In genomic region chr15:91864130-91864529, GRCm38 (mm10) we compare ENCODE assay signal across 19 mouse cellular contexts. TPM values are rescaled to one million over a fixed set of nuclear protein-coding genes. Genes with fewer than 3 reads are reported as not detected.
DNase-seq lines count a peak whose midpoint lies in the region; ATAC-seq and TF ChIP-seq lines count a peak whose summit lies in the region.
"Not testable (repeated sequence)": the region's sequence is repeated elsewhere in the genome, so short reads cannot be mapped to it uniquely, and the experiment has no call there.
"Had no signal": no experiment of that assay in that cellular context is flagged by ENCODE, and none has a peak within 500 bp of the region (broad histone marks: within the 10 kb centered on the region; RNA-seq: fewer than 3 reads in every experiment).

No protein-coding gene starts in this region.

- H3K9me3 ChIP-seq in embryonic facial prominence, embryonic 14.5 days (ENCODE audit: control insufficient read depth, low read length); forebrain, embryonic 14.5 days (replicated peaks; ENCODE audit: control insufficient read depth, low read length); midbrain, embryonic 14.5 days (ENCODE audit: control insufficient read depth, low read length): not testable (repeated sequence)

- TF ChIP-seq CTCF in brain, embryonic 14.5 days (IDR thresholded peaks at IDR 0.05; ENCODE audit: borderline replicate concordance, extremely low read depth, insufficient read depth, insufficient read length) = not testable (repeated sequence)

- not testable (repeated sequence) for H3K27ac ChIP-seq in embryonic facial prominence, embryonic 14.5 days (replicated peaks; ENCODE audit: low read depth, low read length); forebrain, embryonic 14.5 days (ENCODE audit: low read depth, low read length); midbrain, embryonic 14.5 days (replicated peaks; ENCODE audit: low read depth, low read length)

- ATAC-seq in embryonic facial prominence, embryonic 14.5 days (ENCODE audit: low read depth); forebrain, embryonic 14.5 days; midbrain, embryonic 14.5 days (ENCODE audit: low FRiP score, low TSS enrichment): not testable (repeated sequence)

- DNase-seq in ES-CJ7 (ENCODE audit: low read depth, low spot score) (peak; percentile 90), R1 (ENCODE audit: low read depth, low spot score) (peak; percentile 95)
- DNase-seq in brain, embryonic 14.5 days (ENCODE audit: low read depth) = peak; percentile 17
- DNase-seq in embryonic facial prominence, embryonic 14.5 days (ENCODE audit: low spot score) = peak; percentile 57
- peak; percentile 4 for DNase-seq in forebrain, embryonic 14.5 days (ENCODE audit: low spot score)
- peak; percentile 16 for DNase-seq in midbrain, embryonic 14.5 days

- not testable (repeated sequence) for H3K9ac ChIP-seq in embryonic facial prominence, embryonic 14.5 days (ENCODE audit: low read depth, low read length); forebrain, embryonic 14.5 days (ENCODE audit: low read length); midbrain, embryonic 14.5 days (replicated peaks; ENCODE audit: low read length)

- not testable (repeated sequence) for H3K4me3 ChIP-seq in embryonic facial prominence, embryonic 14.5 days (ENCODE audit: low read depth, low read length); forebrain, embryonic 14.5 days (ENCODE audit: low read depth, low read length); midbrain, embryonic 14.5 days (replicated peaks; ENCODE audit: low read depth, low read length)

- H3K4me2 ChIP-seq in embryonic facial prominence, embryonic 14.5 days (ENCODE audit: low read depth, low read length); forebrain, embryonic 14.5 days (ENCODE audit: low read length); midbrain, embryonic 14.5 days (ENCODE audit: low read length): not testable (repeated sequence)

- not testable (repeated sequence) for H3K4me1 ChIP-seq in embryonic facial prominence, embryonic 14.5 days (ENCODE audit: control insufficient read depth, insufficient read depth, low read length); forebrain, embryonic 14.5 days (ENCODE audit: control insufficient read depth, insufficient read depth, low read length); midbrain, embryonic 14.5 days (ENCODE audit: control insufficient read depth, insufficient read depth, low read length)

- TF ChIP-seq POLR2A in brain, embryonic 14.5 days (IDR thresholded peaks at IDR 0.05; ENCODE audit: borderline replicate concordance, extremely low read depth, insufficient read depth, insufficient read length, poor library complexity, severe bottlenecking) = not testable (repeated sequence)

- not testable (repeated sequence) for H3K36me3 ChIP-seq in embryonic facial prominence, embryonic 14.5 days (ENCODE audit: control insufficient read depth, insufficient read depth, low read length); forebrain, embryonic 14.5 days (ENCODE audit: control insufficient read depth, insufficient read depth, low read length); midbrain, embryonic 14.5 days (ENCODE audit: control insufficient read depth, insufficient read depth, low read length)

- 16% methylated on average over 5 of the region's 5 CpGs for WGBS in embryonic facial prominence, embryonic 14.5 days
- 1% methylated on average over 5 of the region's 5 CpGs for WGBS in forebrain, embryonic 14.5 days
- WGBS in midbrain, embryonic 14.5 days = under 1% methylated on average over 5 of the region's 5 CpGs

- H3K27me3 ChIP-seq in embryonic facial prominence, embryonic 14.5 days (replicated peaks; ENCODE audit: control insufficient read depth, insufficient read depth, low read length); forebrain, embryonic 14.5 days (replicated peaks; ENCODE audit: control insufficient read depth, insufficient read depth, low read length); midbrain, embryonic 14.5 days (ENCODE audit: control insufficient read depth, insufficient read depth, low read length): not testable (repeated sequence)

RNA-seq across cellular contexts. Expression of gene Smgc, which starts 26.1 kb away (rescaled TPM):
- polyA plus RNA-seq in brain, embryonic 14.5 days (2012; rRNA removed) = not detected in 2 replicates
- polyA plus RNA-seq in embryonic facial prominence, embryonic 14.5 days (2014; fragmentation: Nextera tagmentation; extraction: Ambion mirVana) = 1.0 TPM in 1 of 2 replicates, not detected in the other
- not detected in 2 replicates for polyA plus RNA-seq in forebrain, embryonic 14.5 days (2014; fragmentation: Nextera tagmentation; extraction: Ambion mirVana)
- not detected in 2 replicates for polyA plus RNA-seq in midbrain, embryonic 14.5 days (2014; fragmentation: Nextera tagmentation; extraction: Ambion mirVana)
- polyA plus RNA-seq: adrenal gland, adult 2 months; cortical plate, adult 2 months; erythroblast, embryonic 14.5 days; forebrain, embryonic 15.5 days; G1E; gonadal fat pad, adult 2 months; heart, embryonic 12.5 days; heart, embryonic 15.5 days; hindbrain, embryonic 10.5 days; hindbrain, embryonic 14.5 days; hindbrain, postnatal 0 days; inflammation-experienced regulatory T-cells, adult 6 months; intestine, embryonic 16.5 days had no signal

Comparison
In these comparisons a context has a peak if more than half of its experiments do, and no peak if none do; other contexts are left out.
1. DNase-seq: peak in every context shown above with its lines; median percentile 95 in R1; 90 in ES-CJ7; 57 in embryonic facial prominence, embryonic 14.5 days; 17 in brain, embryonic 14.5 days; 16 in midbrain, embryonic 14.5 days; 4 in forebrain, embryonic 14.5 days.